Mouse (Mus musculus): Measurements from ENCODE around the gene Nav3.

The Nav3 gene

GRCm38 (mm10) chr10:109905649-109906412, 550.2 kb downstream of the Nav3 start:
- no peak for DNase-seq

DNA sequence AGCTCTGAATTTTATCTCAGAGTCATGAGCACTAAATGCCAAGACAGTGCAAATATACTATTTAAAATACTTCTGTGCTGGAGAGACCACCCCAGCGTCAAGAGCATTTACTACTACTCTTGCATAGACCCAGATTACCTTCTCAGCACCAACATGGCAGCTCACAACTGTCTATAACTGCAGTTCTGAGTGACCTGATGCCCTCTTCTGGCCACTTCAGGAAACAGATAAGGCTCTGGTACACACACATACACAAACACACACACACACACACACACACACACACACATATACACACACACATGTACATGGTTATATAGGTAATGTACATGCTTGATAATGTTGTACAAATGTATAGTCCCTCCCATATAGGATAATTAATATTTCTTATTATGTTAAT, 551.2 kb downstream of the Nav3 start:
- no peak for DNase-seq

- DNase-seq: no peak
Observed at GRCm38 (mm10) chr10:109903701-109904555, 552.1 kb downstream of the Nav3 start.

DNA sequence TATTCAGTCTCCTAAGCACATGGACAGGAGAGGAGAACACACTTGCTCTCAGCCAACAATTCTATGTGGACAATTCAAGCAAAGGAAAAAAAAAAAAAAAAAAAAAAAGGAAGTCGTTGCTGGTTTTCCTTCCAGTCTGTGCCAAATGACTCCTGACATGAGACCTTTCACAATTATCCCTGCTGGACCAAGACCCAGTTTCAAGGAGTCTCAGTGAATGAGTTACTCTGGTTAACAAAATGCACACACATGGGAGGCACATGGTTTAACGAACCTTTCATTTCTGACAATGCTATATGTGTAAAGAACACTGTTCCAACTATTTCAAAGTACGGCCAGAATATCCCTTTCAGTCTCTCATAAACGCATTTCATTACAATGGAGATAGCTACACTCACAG, 552.8 kb downstream of the Nav3 start:
- no peak for DNase-seq

GRCm38 (mm10) chr10:109889171-109889475, 566.9 kb downstream of the Nav3 start:
- DNase-seq: no peak

DNA sequence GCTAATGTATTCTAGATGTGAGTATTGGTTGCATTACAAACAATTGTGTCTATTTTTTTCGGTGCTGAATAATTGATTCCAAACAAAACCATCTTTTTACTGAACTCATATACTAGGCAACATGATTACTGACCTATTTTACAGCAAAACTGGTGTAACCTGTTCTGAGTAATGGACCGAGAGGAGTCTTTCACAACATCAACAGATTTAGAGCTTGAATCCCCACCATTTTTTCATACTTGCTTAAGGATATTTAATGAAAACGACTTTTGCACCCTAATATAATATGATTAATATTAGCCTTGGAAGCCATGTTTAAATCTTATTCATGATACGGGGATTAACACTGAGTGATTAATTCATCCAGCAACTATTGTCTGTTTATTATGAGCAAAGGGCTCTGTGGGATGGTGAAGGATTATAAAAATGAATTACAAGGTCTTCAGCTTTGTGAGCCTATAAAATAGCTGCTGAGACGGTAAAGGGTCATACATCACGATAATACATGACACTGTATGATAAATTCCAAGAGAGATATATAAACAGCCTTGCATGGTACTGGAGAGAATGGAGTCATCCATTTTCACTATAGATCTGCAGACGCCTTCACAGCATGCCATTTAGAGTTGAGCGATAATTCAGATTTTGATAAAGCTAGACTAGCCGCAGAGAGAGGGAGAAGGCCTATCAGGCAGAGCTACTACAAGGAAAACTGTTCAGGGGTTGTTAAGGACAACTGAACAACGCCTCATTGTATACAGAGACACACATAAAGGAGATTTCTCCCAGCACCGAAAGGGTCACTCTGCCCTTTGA, 567.4 kb downstream of the Nav3 start:
- no peak for DNase-seq

- DNase-seq: no peak
Observed at GRCm38 (mm10) chr10:109887160-109887559, 568.8 kb downstream of the Nav3 start.

GRCm38 (mm10) chr10:109876107-109876506, 579.9 kb downstream of the Nav3 start:
- no peak for DNase-seq

- no peak for DNase-seq
Observed at GRCm38 (mm10) chr10:109875312-109875830, 580.6 kb downstream of the Nav3 start.

DNA sequence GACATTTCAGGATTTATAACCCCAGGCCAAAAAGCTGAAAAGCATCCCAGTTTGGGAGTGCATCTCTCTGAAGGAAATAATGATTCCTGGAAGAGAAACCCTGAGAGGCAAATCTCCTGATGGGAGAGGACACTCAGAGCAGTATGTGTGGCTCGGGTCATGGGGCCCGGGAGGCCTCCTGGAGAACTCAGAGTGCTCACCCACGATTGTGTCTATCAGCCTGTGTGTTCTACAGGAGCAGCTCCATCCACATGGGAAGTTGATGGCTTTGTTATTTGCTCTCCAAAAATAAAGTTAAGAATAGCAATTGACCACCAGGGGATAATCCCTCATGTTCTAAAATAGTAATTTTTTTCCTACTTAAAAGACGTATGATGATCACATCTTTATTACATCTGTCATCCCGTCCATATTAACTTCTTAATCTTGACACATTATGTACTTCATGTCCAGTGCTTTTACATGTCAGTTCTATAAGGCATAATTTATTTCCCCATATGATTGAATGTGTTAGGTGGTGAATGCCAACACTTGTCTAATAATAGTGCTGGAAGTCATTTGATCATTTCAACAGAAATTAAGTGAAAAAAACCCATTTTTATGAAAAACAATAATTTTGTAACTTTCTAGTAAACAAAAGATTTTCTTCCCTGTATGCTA, 581.2 kb downstream of the Nav3 start:
- DNase-seq: no peak

- no peak for DNase-seq
Observed at GRCm38 (mm10) chr10:109866063-109866462, 589.9 kb downstream of the Nav3 start.

DNA sequence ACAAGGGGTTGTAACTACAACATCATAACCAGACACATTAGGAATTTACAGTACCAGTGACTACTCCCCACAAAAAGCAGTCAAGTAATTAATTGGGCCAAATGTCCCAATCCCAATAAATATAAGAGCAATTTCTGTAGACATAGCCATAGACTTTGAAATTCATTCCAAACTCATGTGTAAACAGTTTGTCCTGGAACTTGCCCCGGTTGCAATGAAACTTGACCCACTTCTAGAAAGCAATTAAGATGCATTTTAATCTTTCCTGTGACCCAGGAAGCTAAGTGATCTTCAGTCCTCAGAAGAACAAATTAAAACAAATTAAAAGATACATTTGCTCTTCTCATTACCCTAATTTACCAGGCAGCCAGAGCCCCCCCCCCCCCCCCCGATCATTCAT, 590.6 kb downstream of the Nav3 start:
- DNase-seq: no peak

GRCm38 (mm10) chr10:109864708-109865107, 591.3 kb downstream of the Nav3 start:
- no peak for DNase-seq

- no peak for DNase-seq
Observed at GRCm38 (mm10) chr10:109861275-109861674, 594.7 kb downstream of the Nav3 start.

- DNase-seq: no peak
Observed at GRCm38 (mm10) chr10:109858568-109858967, 597.4 kb downstream of the Nav3 start.

DNA sequence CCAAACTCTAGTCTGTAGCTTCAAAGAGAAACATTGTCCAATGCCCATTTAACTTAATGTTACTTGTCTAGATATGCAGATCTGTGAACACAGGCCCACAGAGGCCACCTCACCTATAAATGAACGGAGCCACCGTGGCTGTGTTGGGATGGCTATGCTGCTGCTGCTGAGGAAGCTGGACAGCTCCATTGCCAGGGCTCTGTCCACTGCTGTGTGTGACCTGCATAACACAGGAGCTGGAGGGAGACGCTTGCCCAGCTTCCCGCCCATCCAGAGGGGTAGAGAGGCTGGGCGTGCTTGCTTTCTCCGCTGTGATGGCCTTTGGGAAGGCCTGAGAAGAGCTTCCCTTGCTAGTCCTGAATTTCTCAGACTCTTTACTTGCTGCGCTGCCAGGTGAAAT, 603.6 kb downstream of the Nav3 start:
- peak; percentile 10 for DNase-seq

DNA sequence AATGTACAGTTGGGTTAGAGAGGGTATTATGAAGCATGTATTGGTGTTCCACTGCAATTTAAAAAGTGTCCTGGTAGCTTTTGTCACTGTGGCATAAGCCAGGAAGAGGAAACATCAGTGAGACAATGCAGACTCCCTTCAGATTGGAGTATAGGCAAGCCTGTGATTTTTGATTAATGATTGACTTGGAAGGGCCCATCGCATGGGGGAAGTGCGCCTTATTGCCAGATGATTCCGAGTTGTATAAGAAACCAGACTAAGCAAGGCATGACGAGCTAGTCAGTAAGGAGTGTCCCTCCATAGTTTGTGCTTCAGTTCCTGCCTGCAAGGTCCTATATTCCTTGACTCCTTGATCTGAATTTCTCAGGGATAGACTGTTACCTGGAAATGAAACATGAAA, 608.4 kb downstream of the Nav3 start:
- no peak for DNase-seq

DNA sequence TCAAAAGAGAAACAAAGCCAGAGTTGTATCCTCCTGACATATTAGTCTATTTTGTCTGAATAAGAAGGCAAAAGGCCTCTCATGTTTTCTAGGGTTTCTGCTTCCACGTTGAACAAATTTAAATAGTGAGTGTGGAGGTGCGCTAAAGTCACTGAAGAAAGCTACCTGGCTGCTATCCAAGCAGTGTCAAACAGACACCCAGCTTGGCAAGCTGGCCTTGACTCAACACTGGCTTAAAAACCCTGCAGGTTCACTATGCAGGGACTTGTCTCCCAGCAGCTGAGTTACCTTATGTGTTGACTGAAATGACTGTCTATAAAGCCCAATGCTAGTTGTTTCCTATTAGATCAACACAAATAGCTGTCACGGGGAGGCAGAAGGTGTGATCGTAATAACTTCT, 612.3 kb downstream of the Nav3 start:
- DNase-seq: no peak

DNA sequence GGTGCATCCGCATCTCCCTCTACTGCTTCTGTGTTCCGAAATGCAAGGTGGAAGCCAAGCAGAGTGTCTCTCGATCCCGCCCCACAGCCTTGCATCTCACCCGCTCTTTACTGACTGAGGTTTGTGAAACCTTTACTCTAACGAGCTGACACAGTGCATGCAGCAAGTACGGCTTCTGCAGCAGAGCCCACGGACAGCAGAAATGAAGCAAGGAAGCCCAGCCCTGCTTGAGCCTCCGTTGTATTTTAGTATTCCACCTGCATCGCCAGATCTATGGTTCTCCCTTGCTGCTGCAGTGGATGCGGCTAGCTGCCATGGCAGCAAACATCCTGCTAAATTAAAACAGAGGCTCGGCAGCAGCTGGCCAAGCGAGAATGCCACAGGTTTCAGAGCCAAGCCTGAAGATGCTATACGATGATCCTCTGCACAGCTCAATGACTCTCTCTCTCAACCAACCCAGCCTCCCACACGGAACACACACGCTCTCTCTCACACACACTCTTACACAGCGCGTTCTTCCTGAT, 623.2 kb downstream of the Nav3 start:
- no peak for DNase-seq

DNA sequence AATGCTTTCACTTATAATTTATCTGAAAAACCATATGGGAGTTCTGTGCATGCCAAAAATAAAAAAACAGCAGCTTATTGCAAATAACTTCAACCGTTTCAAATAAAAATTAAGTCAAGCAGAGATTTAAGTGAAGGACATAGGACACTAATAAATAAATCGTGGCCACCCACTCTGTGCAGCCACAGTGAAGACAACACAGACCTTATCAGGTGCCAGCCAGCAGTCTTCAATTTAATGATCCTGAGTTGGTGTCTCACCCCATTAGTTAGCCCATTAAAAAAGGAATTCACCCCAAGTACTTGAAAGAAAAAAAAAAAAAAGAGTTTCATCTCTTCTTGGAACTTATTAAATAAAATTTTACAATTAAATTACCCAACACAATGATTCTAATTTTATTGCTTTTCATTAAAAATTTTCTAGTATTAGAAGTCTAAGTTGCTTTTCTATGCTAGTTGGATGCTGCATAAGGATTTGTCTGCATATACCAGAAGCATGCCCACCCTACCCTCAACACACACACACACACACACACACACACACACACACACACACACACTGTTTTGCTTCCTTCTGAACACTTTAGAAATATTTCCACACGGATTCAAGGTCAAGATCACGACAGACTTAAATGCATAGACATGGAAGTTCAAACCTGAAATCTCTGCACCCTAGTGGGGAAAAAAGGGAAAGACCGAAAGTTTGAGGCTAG, 649.1 kb downstream of the Nav3 start:
- no peak for DNase-seq

DNA sequence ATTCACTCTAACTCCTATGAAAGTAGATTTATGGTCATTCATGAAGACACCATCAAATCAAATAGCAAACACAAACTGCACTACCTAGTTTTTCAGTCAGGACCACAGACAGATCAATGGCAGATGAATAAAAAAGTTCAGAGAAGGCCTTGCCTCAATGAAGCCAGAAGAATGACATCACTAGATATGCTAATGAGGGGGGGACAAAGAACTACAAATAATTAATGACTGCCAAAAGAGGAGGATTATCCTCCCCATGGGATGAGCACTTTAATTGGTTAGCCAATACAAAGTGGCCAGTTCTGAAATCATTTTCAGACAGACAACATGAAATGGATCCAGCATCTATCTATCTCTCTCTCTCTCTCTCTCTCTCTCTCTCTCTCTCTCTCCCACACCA, 652.6 kb downstream of the Nav3 start:
- no peak for DNase-seq

DNA sequence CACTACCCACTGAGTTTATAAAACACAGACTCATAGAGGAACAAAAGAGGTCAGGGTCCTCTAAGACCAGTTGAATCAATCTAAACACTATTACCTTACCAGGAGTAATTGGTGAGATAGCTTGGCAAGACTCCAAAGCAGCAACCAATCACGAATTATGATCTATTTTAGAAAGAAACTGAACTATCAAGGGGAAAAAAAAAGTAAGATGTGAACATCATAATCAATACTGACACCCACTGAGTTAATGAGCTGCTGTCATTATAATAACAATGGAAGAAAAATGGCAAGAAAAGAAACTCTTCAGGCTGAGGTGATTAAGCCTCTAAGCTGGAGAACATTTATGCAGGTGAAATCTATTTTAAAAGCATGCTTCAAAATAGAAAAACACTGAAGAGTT, 653.8 kb downstream of the Nav3 start:
- no peak for DNase-seq

All from liver (tissue).